Mouse (Mus musculus) bone marrow, adult 2 months (tissue): ENCODE data around the gene Cspg4. TPM values are rescaled to one million over a fixed set of nuclear protein-coding genes. Genes with fewer than 3 reads are reported as not detected.

Experiments used
- H3K27ac ChIP-seq: fragments of 200-500 bp; 2 replicates; pipeline ENCODE4 v1.5.1; 2012; ENCODE audit warnings: low read depth, mild to moderate bottlenecking, control low read depth, inconsistent platforms, low read length; ENCODE audit not compliant: control insufficient read depth, poor library complexity, insufficient read depth
- H3K4me1 ChIP-seq: fragments of 200-500 bp; 2 replicates; pipeline ENCODE4 v1.6.1; 2011; ENCODE audit warnings: low read length; ENCODE audit not compliant: control insufficient read depth, insufficient read depth
- H3K4me3 ChIP-seq: fragments of 200-500 bp; replicated peaks from 2 replicates; pipeline ENCODE3; 2011; ENCODE audit warnings: mild to moderate bottlenecking, low read depth, low read length, control low read depth; ENCODE audit not compliant: control insufficient read depth
- CTCF ChIP-seq: fragments of 200-500 bp; IDR thresholded peaks from 2 replicates; pipeline ENCODE4 v1.5.1; 2011; ENCODE audit warnings: low read length, control low read depth; ENCODE audit not compliant: control insufficient read depth, insufficient read depth
- POLR2A ChIP-seq: fragments of 200-500 bp; IDR thresholded peaks from 2 replicates; pipeline ENCODE4 v1.6.1; 2011; ENCODE audit warnings: low read depth, mild to moderate bottlenecking, control low read depth, low read length, borderline replicate concordance; ENCODE audit not compliant: control insufficient read depth
- WGBS: fragments of 180-500 bp; shearing (Covaris S2); methylation state at CpG from one replicate; pipeline ENCODE4 v1.1.7; 2018; 5-methylcytosine and 5-hydroxymethylcytosine counted together
- polyA plus RNA-seq: library from polyadenylated mRNA; stranded (reverse); fragments of >200 nt; gene quantifications from 2 replicates; pipeline ENCODE4 v1.2.4, GENCODE M21; 2011; ENCODE audit warnings: low replicate concordance; ENCODE audit not compliant: missing spikeins, insufficient read depth, insufficient read length

The Cspg4 gene
- polyA plus RNA-seq, 1 experiment: 1.4 TPM

DNA sequence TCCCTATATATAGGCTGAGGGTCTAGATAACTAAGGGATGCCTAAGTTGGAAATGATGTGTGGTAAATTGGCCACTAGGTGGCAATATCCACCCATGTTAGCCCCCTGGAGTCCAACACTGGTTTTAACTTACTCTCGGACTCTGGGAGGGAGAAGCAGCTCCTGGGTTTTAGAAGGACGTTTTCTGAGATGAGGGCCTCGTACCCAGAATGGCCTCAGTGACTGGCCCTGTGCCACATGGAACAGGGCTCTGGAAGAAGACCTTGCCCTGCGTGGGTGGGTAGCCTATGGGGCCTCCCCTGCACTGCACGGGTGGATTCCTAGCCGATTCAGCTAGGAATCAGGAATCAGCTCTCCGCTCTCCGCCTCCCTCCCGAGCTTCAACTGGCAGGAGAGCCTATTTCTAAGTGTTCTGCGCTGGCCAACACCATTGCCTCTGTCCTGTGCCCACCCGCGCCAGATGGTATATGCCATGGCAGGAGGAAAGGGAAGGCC is 26.7 kb downstream of the Cspg4 start:
- Histone ChIP-seq H3K4me1 (no peaks in the 10 kb centered on the region), H3K4me3 (no peak overlapping the region), H3K27ac (no peak overlapping the region)
- TF ChIP-seq CTCF (peak; percentile 46; the same call in 1 of the 2 replicates), POLR2A (no peak)
- WGBS: 43% methylated on average over 12 of the region's 12 CpGs

DNA sequence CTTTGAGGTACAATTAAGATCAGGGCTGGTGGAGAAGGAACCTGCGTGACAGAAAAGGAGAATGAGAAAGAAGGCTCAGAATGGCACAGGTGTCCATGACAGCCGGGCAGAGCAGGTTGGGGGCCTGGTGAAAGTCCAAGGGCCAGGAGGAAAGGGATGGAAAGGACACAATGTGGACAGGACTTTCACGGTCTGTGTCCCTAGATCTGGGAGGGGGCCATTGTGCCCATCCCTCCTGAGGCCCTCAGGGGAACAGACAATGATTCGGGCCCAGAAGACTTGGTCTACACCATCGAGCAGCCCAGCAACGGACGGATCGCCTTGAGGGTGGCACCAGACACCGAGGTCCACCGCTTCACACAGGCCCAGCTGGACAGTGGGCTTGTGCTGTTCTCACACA is 27.3 kb downstream of the Cspg4 start:
- no peak overlapping the region for H3K4me3 ChIP-seq
- 92% methylated on average over 10 of the region's 10 CpGs for WGBS
- no peak for TF ChIP-seq POLR2A
- TF ChIP-seq CTCF: no peak
- H3K4me1 ChIP-seq: no peaks in the 10 kb centered on the region
- H3K27ac ChIP-seq: no peak overlapping the region

DNA sequence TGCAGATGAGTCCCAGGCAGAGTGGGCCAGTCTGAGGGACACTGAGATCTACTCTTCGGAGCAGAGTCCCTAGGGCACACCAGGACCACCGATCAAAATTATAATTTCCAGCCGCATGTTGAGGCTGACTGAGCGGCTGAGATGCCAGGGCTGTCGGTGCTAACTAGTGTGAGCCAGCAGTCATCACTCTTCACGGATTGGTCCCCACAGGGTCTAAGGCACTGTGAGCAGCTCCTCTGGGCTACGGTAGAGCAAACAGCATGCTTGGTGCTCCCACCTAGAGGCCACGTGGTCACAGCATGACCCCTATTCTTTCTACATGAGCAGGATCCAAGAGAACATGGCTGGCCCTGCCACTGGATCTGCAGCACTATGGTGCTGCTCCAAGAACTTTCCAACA is 28.5 kb downstream of the Cspg4 start:
- Histone ChIP-seq H3K27ac (no peak overlapping the region), H3K4me1 (no peaks in the 10 kb centered on the region), H3K4me3 (no peak overlapping the region)
- WGBS: 73% methylated on average over 8 of the region's 8 CpGs
- TF ChIP-seq POLR2A (no peak), CTCF (no peak)

DNA sequence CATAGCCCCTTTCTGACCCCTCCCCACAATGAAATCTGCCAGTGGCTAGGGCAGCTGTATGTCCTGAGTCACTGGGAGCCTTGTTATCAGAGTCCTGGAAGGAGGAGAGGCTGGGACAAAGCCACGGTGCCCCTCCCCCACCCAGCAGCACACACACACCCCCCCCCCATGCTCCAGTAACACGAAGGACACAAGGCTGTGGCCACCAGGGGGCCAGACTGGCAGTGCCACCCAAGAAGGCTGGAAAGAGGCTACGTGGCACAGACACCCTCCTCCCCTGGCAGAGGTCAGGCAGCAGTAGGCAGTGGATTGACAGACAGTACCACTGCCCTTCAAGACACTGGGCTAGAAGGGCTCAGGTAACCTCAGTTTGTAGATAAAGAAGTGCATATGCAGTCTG is 29.2 kb downstream of the Cspg4 start:
- Histone ChIP-seq H3K4me1 (no peaks in the 10 kb centered on the region), H3K27ac (no peak overlapping the region), H3K4me3 (no peak overlapping the region)
- TF ChIP-seq POLR2A (no peak), CTCF (peak; percentile 31; the same call in 1 of the 2 replicates)
- 3% methylated on average over 3 of the region's 3 CpGs for WGBS

DNA sequence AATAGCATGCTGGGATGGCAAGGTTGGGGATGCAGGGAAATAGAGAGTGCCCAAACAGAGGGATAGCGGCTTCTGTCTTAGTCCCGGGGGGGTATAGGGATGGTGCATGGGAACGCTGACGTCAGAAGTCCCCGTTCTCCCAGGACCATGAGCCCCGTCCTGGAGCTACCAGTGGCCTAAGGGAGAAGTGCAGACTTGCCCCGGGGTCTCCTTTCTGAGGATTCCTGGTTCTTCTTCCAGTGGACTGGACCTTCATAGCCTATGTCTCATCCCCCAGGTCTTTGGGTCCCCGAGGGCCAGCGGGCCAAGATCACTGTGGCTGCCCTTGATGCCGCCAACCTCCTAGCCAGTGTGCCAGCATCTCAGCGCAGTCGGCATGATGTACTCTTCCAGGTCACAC is 31.9 kb downstream of the Cspg4 start:
- Histone ChIP-seq H3K4me1 (no peaks in the 10 kb centered on the region; the same call in 1 of the 2 replicates), H3K27ac (no peak overlapping the region), H3K4me3 (no peak overlapping the region)
- TF ChIP-seq CTCF: no peak
- TF ChIP-seq POLR2A: no peak
- WGBS: 88% methylated on average over 12 of the region's 12 CpGs

DNA sequence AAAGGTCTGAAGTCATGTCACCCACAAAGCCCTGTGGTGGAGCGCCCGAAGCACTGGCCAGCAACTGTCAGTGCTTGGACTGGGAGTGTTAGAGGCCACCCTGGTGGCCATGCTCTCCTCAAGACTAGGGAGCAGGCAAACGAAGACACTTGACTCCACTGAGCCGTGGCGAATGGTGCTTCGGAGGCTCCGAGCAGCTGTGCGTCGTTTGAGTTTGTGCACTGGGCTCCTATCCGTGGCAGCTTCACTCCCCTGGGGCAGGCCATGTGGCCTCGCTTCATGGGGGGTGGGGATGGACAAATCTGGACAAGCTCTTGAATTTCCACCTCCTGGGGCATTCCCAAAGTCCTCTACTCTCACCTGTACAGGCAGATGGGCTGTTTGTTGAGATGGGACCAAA is 34.6 kb downstream of the Cspg4 start:
- H3K4me1 ChIP-seq: no peaks in the 10 kb centered on the region; the same call in 1 of the 2 replicates
- TF ChIP-seq CTCF: no peak
- no peak for TF ChIP-seq POLR2A
- H3K27ac ChIP-seq: no peak overlapping the region
- 86% methylated on average over 11 of the region's 11 CpGs for WGBS
- H3K4me3 ChIP-seq: no peak overlapping the region

DNA sequence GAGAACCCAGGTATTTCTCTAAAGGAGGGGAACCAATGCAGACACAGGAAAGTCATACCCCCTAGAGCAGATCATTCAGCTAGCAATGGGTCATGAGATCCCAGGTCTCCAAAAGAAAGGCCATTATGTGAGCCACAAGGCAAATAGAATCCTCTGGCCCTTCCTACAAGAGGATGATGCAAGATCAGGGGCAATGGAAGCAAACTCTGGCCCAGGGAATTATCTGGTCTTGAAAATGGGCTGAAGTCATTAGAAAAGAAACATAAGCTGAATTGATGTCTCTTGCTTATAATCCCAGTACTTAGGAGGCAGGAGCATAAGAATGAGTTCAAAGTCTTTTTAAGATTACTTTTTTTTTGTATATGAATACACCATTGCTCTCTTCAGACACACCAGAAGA is 35.2 kb downstream of the Cspg4 start:
- TF ChIP-seq CTCF (no peak), POLR2A (no peak)
- no peak overlapping the region for H3K4me3 ChIP-seq
- H3K4me1 ChIP-seq: no peaks in the 10 kb centered on the region; the same call in 1 of the 2 replicates
- no peak overlapping the region for H3K27ac ChIP-seq

DNA sequence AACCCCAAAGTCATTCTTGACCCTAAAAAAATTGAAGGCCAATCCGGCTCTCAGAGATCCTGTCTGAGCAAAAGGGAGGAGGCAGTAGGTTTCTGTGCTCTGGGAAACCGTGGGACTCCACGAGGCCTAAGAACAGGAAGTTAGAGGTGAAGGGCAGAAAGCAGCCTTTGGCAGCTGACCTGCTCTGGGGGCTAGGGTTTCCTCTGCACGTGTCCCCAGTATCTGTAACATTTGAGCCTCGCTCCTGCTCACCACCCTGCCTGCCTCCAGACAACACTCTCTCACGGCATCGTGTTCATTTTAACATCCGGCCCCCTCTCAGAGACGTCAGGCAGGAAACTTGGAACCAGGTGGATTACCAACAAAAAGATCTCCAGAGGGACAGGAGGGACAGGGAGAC is 35.7 kb downstream of the Cspg4 start:
- H3K27ac ChIP-seq: no peak overlapping the region
- no peak overlapping the region for H3K4me3 ChIP-seq
- TF ChIP-seq POLR2A (no peak), CTCF (no peak)
- 6% methylated on average over 9 of the region's 9 CpGs for WGBS
- no peaks in the 10 kb centered on the region; the same call in 1 of the 2 replicates for H3K4me1 ChIP-seq

DNA sequence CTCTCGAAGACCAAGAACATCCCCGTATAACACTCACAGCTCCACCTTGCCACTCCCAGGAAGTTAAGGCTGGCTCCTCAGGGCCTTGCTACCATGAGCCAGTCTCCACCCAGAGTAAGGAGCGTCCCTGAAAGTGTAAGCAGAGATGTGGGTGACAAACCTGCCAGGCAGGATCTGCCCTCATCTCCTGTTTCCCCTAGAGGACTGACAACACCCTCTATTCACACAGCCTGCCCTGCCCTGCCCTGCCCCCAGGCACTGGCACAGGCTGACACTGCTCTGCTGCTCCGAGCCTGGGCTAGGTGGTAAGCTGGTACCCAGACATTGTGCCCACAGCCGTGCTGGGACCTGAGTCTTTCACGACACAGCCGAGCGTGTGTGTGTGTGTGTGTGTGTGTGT is 36.4 kb downstream of the Cspg4 start:
- Histone ChIP-seq H3K4me3 (no peak overlapping the region), H3K27ac (peak overlapping the region; percentile 36; the same call in 1 of the 2 replicates), H3K4me1 (no peaks in the 10 kb centered on the region; the same call in none of the 2 replicates)
- no peak for TF ChIP-seq CTCF
- TF ChIP-seq POLR2A: no peak
- 21% methylated on average over 8 of the region's 8 CpGs for WGBS
